Mouse (Mus musculus) liver, postnatal 0 days (tissue): Measurements from ENCODE around the gene Ptprj.

Source experiments
- CTCF ChIP-seq: sonication (generic); IDR thresholded peaks from 2 replicates; pipeline ENCODE4 v1.5.1; 2016; ENCODE audit warnings: antibody characterized with exemption, low read depth
- EP300 ChIP-seq: IDR thresholded peaks from 2 replicates; pipeline ENCODE4 v1.6.1; 2016; ENCODE audit warnings: antibody characterized with exemption, low read depth, mild to moderate bottlenecking

- TF ChIP-seq EP300 (no peak), CTCF (no peak)
These were observed 48.4 kb downstream of the Ptprj start for GRCm38 (mm10) chr2:90532095-90532494.
